ENCODE assay signal across 8 mouse cellular contexts in the genomic region with DNA sequence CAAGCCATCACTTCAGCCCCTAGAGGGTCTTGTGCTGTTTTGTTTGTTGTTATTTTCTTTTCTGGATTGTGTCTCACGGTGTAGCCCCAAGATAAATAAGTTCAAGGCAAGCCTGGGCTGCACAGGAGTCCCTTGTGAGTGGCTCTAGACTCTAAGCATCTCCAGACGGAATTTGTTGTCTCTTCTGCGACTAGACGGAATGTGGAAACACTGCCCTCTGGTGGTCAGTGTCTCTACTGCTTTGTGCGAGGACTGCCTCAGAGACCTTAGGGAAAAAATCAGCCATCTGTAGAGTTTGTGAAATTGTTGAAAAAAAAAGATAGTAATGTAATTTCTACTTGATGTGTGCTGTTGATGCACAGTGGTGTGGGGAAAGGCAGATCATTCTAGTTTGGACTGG. TPM values are rescaled to one million over a fixed set of nuclear protein-coding genes. Genes with fewer than 3 reads are reported as not detected.
A peak's percentile ranks its signal among the peaks of the same experiment; 100 is the strongest.
DNase-seq lines count a peak whose midpoint lies in the region; ATAC-seq and TF ChIP-seq lines count a peak whose summit lies in the region.

No protein-coding gene starts in this region.

- no peak overlapping the region for H3K9ac ChIP-seq in neural tube, embryonic 15.5 days (replicated peaks)
- no peak overlapping the region for H3K9ac ChIP-seq in intestine, embryonic 15.5 days
- no peak overlapping the region for H3K9ac ChIP-seq in neural tube, embryonic 11.5 days (ENCODE audit: low read length)
- no peak overlapping the region for H3K9ac ChIP-seq in stomach, postnatal 0 days (ENCODE audit: low read length)

- H3K27me3 ChIP-seq in neural tube, embryonic 15.5 days (replicated peaks) = no peaks in the 10 kb centered on the region
- no peaks in the 10 kb centered on the region for H3K27me3 ChIP-seq in intestine, embryonic 15.5 days (replicated peaks)
- no peaks in the 10 kb centered on the region for H3K27me3 ChIP-seq in neural tube, embryonic 11.5 days (ENCODE audit: control insufficient read depth, insufficient read depth, low read length)
- H3K27me3 ChIP-seq in stomach, postnatal 0 days (ENCODE audit: control insufficient read depth, insufficient read depth, low read length) = no peaks in the 10 kb centered on the region

- H3K4me3 ChIP-seq in neural tube, embryonic 15.5 days (replicated peaks) = no peak overlapping the region
- no peak overlapping the region for H3K4me3 ChIP-seq in intestine, embryonic 15.5 days (replicated peaks)
- no peak overlapping the region for H3K4me3 ChIP-seq in neural tube, embryonic 11.5 days (ENCODE audit: low read depth, low read length)
- H3K4me3 ChIP-seq in stomach, postnatal 0 days (ENCODE audit: low read depth, low read length) = no peak overlapping the region

- TF ChIP-seq CTCF in stomach, postnatal 0 days (IDR thresholded peaks at IDR 0.05; ENCODE audit: low read depth) = peak; percentile 91

- no peaks in the 10 kb centered on the region for H3K36me3 ChIP-seq in neural tube, embryonic 15.5 days
- no peaks in the 10 kb centered on the region for H3K36me3 ChIP-seq in intestine, embryonic 15.5 days
- H3K36me3 ChIP-seq in neural tube, embryonic 11.5 days (ENCODE audit: control insufficient read depth, insufficient read depth, low read length) = no peaks in the 10 kb centered on the region
- H3K36me3 ChIP-seq in stomach, postnatal 0 days (ENCODE audit: control insufficient read depth, insufficient read depth, low read length) = no peaks in the 10 kb centered on the region

- no peak overlapping the region for H3K4me2 ChIP-seq in neural tube, embryonic 15.5 days
- H3K4me2 ChIP-seq in intestine, embryonic 15.5 days (replicated peaks) = no peak overlapping the region
- H3K4me2 ChIP-seq in neural tube, embryonic 11.5 days (ENCODE audit: low read depth) = no peak overlapping the region
- no peak overlapping the region for H3K4me2 ChIP-seq in stomach, postnatal 0 days (replicated peaks; ENCODE audit: low read depth)

- WGBS in neural tube, embryonic 15.5 days = under 1% methylated on average over 5 of the region's 5 CpGs
- under 1% methylated on average over 5 of the region's 5 CpGs for WGBS in intestine, embryonic 15.5 days
- under 1% methylated on average over 5 of the region's 5 CpGs for WGBS in neural tube, embryonic 11.5 days
- under 1% methylated on average over 5 of the region's 5 CpGs for WGBS in stomach, postnatal 0 days

- H3K4me1 ChIP-seq in neural tube, embryonic 15.5 days = no peaks in the 10 kb centered on the region
- H3K4me1 ChIP-seq in intestine, embryonic 15.5 days (replicated peaks) = no peaks in the 10 kb centered on the region
- no peaks in the 10 kb centered on the region for H3K4me1 ChIP-seq in neural tube, embryonic 11.5 days (ENCODE audit: control insufficient read depth, insufficient read depth, low read length)
- H3K4me1 ChIP-seq in stomach, postnatal 0 days (replicated peaks; ENCODE audit: control insufficient read depth, insufficient read depth) = no peaks in the 10 kb centered on the region

- TF ChIP-seq EP300 in stomach, postnatal 0 days (optimal IDR thresholded peaks at IDR 0.05) = no peak

- H3K27ac ChIP-seq in neural tube, embryonic 15.5 days (replicated peaks) = no peak overlapping the region
- no peak overlapping the region for H3K27ac ChIP-seq in intestine, embryonic 15.5 days
- H3K27ac ChIP-seq in neural tube, embryonic 11.5 days (ENCODE audit: low read depth, low read length) = no peak overlapping the region
- H3K27ac ChIP-seq in stomach, postnatal 0 days (replicated peaks) = no peak overlapping the region

- intact Hi-C loops in left cerebral cortex, postnatal 36 days (cut with DNase I) = loop anchor here (5.0 to 10.0 kb wide), 2 partner anchors 52 to 195 kb away; no protein-coding TSS in a partner anchor

- H3K9me3 ChIP-seq in neural tube, embryonic 15.5 days (replicated peaks) = no peaks in the 10 kb centered on the region
- no peaks in the 10 kb centered on the region for H3K9me3 ChIP-seq in intestine, embryonic 15.5 days
- no peaks in the 10 kb centered on the region for H3K9me3 ChIP-seq in neural tube, embryonic 11.5 days (ENCODE audit: control insufficient read depth, low read length)
- no peaks in the 10 kb centered on the region for H3K9me3 ChIP-seq in stomach, postnatal 0 days (ENCODE audit: control insufficient read depth, low read length)

- DNase-seq in neural tube, embryonic 10.5 days (ENCODE audit: extremely low spot score, low spot score) = peak; percentile 71
- peak; percentile 62 for DNase-seq in cerebellum, adult 8-10 months
- DNase-seq in frontal cortex, postnatal 10 days (ENCODE audit: low spot score in 2 of 2) = peak; percentile 30 to 77
- DNase-seq in left cerebral cortex, postnatal 36 days (ENCODE audit: low spot score in 2 of 2) = peak; percentile 62 to 66
- peak; percentile 80 for DNase-seq in neural tube, embryonic 11.5 days (ENCODE audit: low spot score)
- peak; percentile 75 for DNase-seq in stomach, postnatal 0 days (ENCODE audit: low spot score)

- ATAC-seq in neural tube, embryonic 15.5 days (ENCODE audit: low FRiP score) = no peak
- ATAC-seq in intestine, embryonic 15.5 days = peak; percentile 70
- no peak for ATAC-seq in neural tube, embryonic 11.5 days (ENCODE audit: insufficient read depth, low FRiP score, low TSS enrichment)
- peak; percentile 50; the same call in 1 of the 2 replicates for ATAC-seq in stomach, postnatal 0 days (ENCODE audit: low FRiP score, low TSS enrichment)

RNA-seq across cellular contexts. Expression of a gene that starts 13.9 kb away (rescaled TPM):
- polyA plus RNA-seq in neural tube, embryonic 15.5 days (2015; fragmentation: Nextera tagmentation; extraction: Ambion mirVana) = 218 and 232 TPM in 2 replicates
- 130 and 134 TPM in 2 replicates for polyA plus RNA-seq in intestine, embryonic 15.5 days (2015; fragmentation: Nextera tagmentation; extraction: Ambion mirVana)
- 100 to 1,000 TPM; 194 to 211 TPM for total RNA-seq in left cerebral cortex, postnatal 36 days (2021)
- polyA plus RNA-seq in neural tube, embryonic 11.5 days (2014; fragmentation: Nextera tagmentation; extraction: Ambion mirVana) = 175 and 176 TPM in 2 replicates
- 142 and 145 TPM in 2 replicates for polyA plus RNA-seq in stomach, postnatal 0 days (2015; fragmentation: Nextera tagmentation; extraction: Ambion mirVana)

RNA-seq across cellular contexts. Expression of a gene that starts 14.1 kb away (rescaled TPM):
- polyA plus RNA-seq in neural tube, embryonic 15.5 days (2015; fragmentation: Nextera tagmentation; extraction: Ambion mirVana) = not detected in 2 replicates
- polyA plus RNA-seq in intestine, embryonic 15.5 days (2015; fragmentation: Nextera tagmentation; extraction: Ambion mirVana) = 0.21 and 0.38 TPM in 2 replicates
- not detected for total RNA-seq in left cerebral cortex, postnatal 36 days (2021)
- not detected in 2 replicates for polyA plus RNA-seq in neural tube, embryonic 11.5 days (2014; fragmentation: Nextera tagmentation; extraction: Ambion mirVana)
- polyA plus RNA-seq in stomach, postnatal 0 days (2015; fragmentation: Nextera tagmentation; extraction: Ambion mirVana) = 0.10 and 0.17 TPM in 2 replicates

RNA-seq across cellular contexts. Expression of a gene that starts 26.9 kb away (rescaled TPM):
- polyA plus RNA-seq in neural tube, embryonic 15.5 days (2015; fragmentation: Nextera tagmentation; extraction: Ambion mirVana) = not detected in 2 replicates
- not detected in 2 replicates for polyA plus RNA-seq in intestine, embryonic 15.5 days (2015; fragmentation: Nextera tagmentation; extraction: Ambion mirVana)
- not detected for total RNA-seq in left cerebral cortex, postnatal 36 days (2021)
- not detected in 2 replicates for polyA plus RNA-seq in neural tube, embryonic 11.5 days (2014; fragmentation: Nextera tagmentation; extraction: Ambion mirVana)
- polyA plus RNA-seq in stomach, postnatal 0 days (2015; fragmentation: Nextera tagmentation; extraction: Ambion mirVana) = not detected in 2 replicates

RNA-seq across cellular contexts. Expression of a gene that starts 37.2 kb away (rescaled TPM):
- polyA plus RNA-seq in neural tube, embryonic 15.5 days (2015; fragmentation: Nextera tagmentation; extraction: Ambion mirVana) = not detected in 2 replicates
- polyA plus RNA-seq in intestine, embryonic 15.5 days (2015; fragmentation: Nextera tagmentation; extraction: Ambion mirVana) = not detected in 2 replicates
- not detected for total RNA-seq in left cerebral cortex, postnatal 36 days (2021)
- not detected in 2 replicates for polyA plus RNA-seq in neural tube, embryonic 11.5 days (2014; fragmentation: Nextera tagmentation; extraction: Ambion mirVana)
- polyA plus RNA-seq in stomach, postnatal 0 days (2015; fragmentation: Nextera tagmentation; extraction: Ambion mirVana) = not detected in 2 replicates

RNA-seq across cellular contexts. Expression of a gene that starts 44.3 kb away (rescaled TPM):
- 82.4 and 204 TPM in 2 replicates for polyA plus RNA-seq in neural tube, embryonic 15.5 days (2015; fragmentation: Nextera tagmentation; extraction: Ambion mirVana)
- 554 and 591 TPM in 2 replicates for polyA plus RNA-seq in intestine, embryonic 15.5 days (2015; fragmentation: Nextera tagmentation; extraction: Ambion mirVana)
- 10 to 100 TPM; 23.6 to 24.1 TPM for total RNA-seq in left cerebral cortex, postnatal 36 days (2021)
- polyA plus RNA-seq in neural tube, embryonic 11.5 days (2014; fragmentation: Nextera tagmentation; extraction: Ambion mirVana) = 68.5 and 72.5 TPM in 2 replicates
- polyA plus RNA-seq in stomach, postnatal 0 days (2015; fragmentation: Nextera tagmentation; extraction: Ambion mirVana) = 283 and 304 TPM in 2 replicates

Comparison
In these comparisons a context has a peak if more than half of its experiments do, and no peak if none do; other contexts are left out.
1. ATAC-seq: peak in intestine, embryonic 15.5 days (single experiment) and stomach, postnatal 0 days (single experiment); none in neural tube, embryonic 15.5 days (single experiment) and neural tube, embryonic 11.5 days (single experiment).
2. Peak in every context shown above with its lines, with median percentiles within 50 percentile points of each other: DNase-seq.